9 mouse cellular contexts compared by ENCODE assay signal in genomic region chr8:120737166-120737565, GRCm38 (mm10). TPM values are rescaled to one million over a fixed set of nuclear protein-coding genes. Genes with fewer than 3 reads are reported as not detected.
DNase-seq lines count a peak whose midpoint lies in the region; ATAC-seq and TF ChIP-seq lines count a peak whose summit lies in the region.
"Had no signal": no experiment of that assay in that cellular context is flagged by ENCODE, and none has a peak within 500 bp of the region (broad histone marks: within the 10 kb centered on the region; RNA-seq: fewer than 3 reads in every experiment).

No protein-coding gene starts in this region.

- no peak for ATAC-seq in hindbrain, embryonic 11.5 days (ENCODE audit: low FRiP score)
- no peak for ATAC-seq in hindbrain, embryonic 12.5 days (ENCODE audit: low FRiP score)
- ATAC-seq in intestine, postnatal 0 days, result no peak
- no peak for ATAC-seq in forebrain, embryonic 11.5 days (replicated peaks; ENCODE audit: low FRiP score)

- no peaks in the 10 kb centered on the region for H3K36me3 ChIP-seq in hindbrain, embryonic 11.5 days (ENCODE audit: control insufficient read depth, insufficient read depth, low read length)
- no peaks in the 10 kb centered on the region for H3K36me3 ChIP-seq in hindbrain, embryonic 12.5 days
- H3K36me3 ChIP-seq in spleen, adult 2 months (ENCODE audit: control insufficient read depth, insufficient read depth, low read length), result peaks cover 35% of the 10 kb centered on the region
- H3K36me3 ChIP-seq in intestine, postnatal 0 days (ENCODE audit: control insufficient read depth, insufficient read depth), result peaks cover 21% of the 10 kb centered on the region; the same call in 1 of the 2 replicates
- H3K36me3 ChIP-seq in forebrain, embryonic 11.5 days (ENCODE audit: control insufficient read depth, insufficient read depth, low read length), result no peaks in the 10 kb centered on the region

- TF ChIP-seq CTCF in spleen, adult 2 months (IDR thresholded peaks at IDR 0.05; ENCODE audit: extremely low read depth, insufficient read depth, insufficient read length, insufficient replicate concordance), result no peak
- no peak for TF ChIP-seq CTCF in intestine, postnatal 0 days (IDR thresholded peaks at IDR 0.05; ENCODE audit: low read depth)

- TF ChIP-seq POLR2A in spleen, adult 2 months (IDR thresholded peaks at IDR 0.05; ENCODE audit: low read depth, low read length), result no peak

- peaks cover 6% of the 10 kb centered on the region; the same call in 1 of the 2 replicates for H3K4me1 ChIP-seq in hindbrain, embryonic 11.5 days (replicated peaks; ENCODE audit: control insufficient read depth, insufficient read depth, low read length)
- H3K4me1 ChIP-seq in hindbrain, embryonic 12.5 days, result peaks cover 12% of the 10 kb centered on the region
- H3K4me1 ChIP-seq in spleen, adult 2 months (ENCODE audit: control insufficient read depth, insufficient read depth, insufficient read length), result peaks cover 24% of the 10 kb centered on the region
- H3K4me1 ChIP-seq in intestine, postnatal 0 days (replicated peaks; ENCODE audit: control insufficient read depth, insufficient read depth, low read length), result 0 out of 2 replicates have a peak, but pooled peaks cover 7% of the 10 kb centered on the region
- H3K4me1 ChIP-seq in forebrain, embryonic 11.5 days (replicated peaks; ENCODE audit: control insufficient read depth, insufficient read depth, low read length), result peaks cover 2% of the 10 kb centered on the region; the same call in 1 of the 2 replicates

- peaks cover 22% of the 10 kb centered on the region for H3K27me3 ChIP-seq in hindbrain, embryonic 11.5 days (ENCODE audit: control insufficient read depth, insufficient read depth, low read length)
- H3K27me3 ChIP-seq in hindbrain, embryonic 12.5 days, result peaks cover 55% of the 10 kb centered on the region
- no peaks in the 10 kb centered on the region for H3K27me3 ChIP-seq in spleen, adult 2 months (ENCODE audit: control insufficient read depth, insufficient read depth, low read length)
- no peaks in the 10 kb centered on the region for H3K27me3 ChIP-seq in intestine, postnatal 0 days (replicated peaks; ENCODE audit: control insufficient read depth, insufficient read depth, low read length)
- peaks cover 22% of the 10 kb centered on the region for H3K27me3 ChIP-seq in forebrain, embryonic 11.5 days (ENCODE audit: control insufficient read depth, insufficient read depth, low read length)

- H3K4me3 ChIP-seq in hindbrain, embryonic 11.5 days (ENCODE audit: low read depth, low read length), result no peak overlapping the region
- H3K4me3 ChIP-seq in hindbrain, embryonic 12.5 days, result no peak overlapping the region
- H3K4me3 ChIP-seq in spleen, adult 2 months (ENCODE audit: extremely low read depth, insufficient read depth, insufficient read length), result peak overlapping the region; percentile 64
- peak overlapping the region; percentile 60 for H3K4me3 ChIP-seq in intestine, postnatal 0 days (ENCODE audit: low read depth, low read length)
- H3K4me3 ChIP-seq in forebrain, embryonic 11.5 days (ENCODE audit: low read depth, low read length), result no peak overlapping the region

- DNase-seq in hindbrain, embryonic 11.5 days (ENCODE audit: low spot score), result no peak
- DNase-seq in spleen, adult 2 months (ENCODE audit: low read depth in 1 of 2, low spot score in 2 of 2), result no peak
- DNase-seq in spleen, postnatal 14 days (ENCODE audit: low spot score in 2 of 2), result no peak
- DNase-seq in frontal cortex, postnatal 10 days (ENCODE audit: low spot score in 2 of 2), result no peak
- no peak for DNase-seq in frontal cortex, postnatal 36 days (ENCODE audit: low spot score in 2 of 2)
- no peak for DNase-seq in forebrain, embryonic 11.5 days (ENCODE audit: low spot score)
- DNase-seq: gastrocnemius, postnatal 36 days had no signal

- no peaks in the 10 kb centered on the region for H3K9me3 ChIP-seq in hindbrain, embryonic 11.5 days (ENCODE audit: control insufficient read depth, low read length)
- no peaks in the 10 kb centered on the region for H3K9me3 ChIP-seq in hindbrain, embryonic 12.5 days (replicated peaks)
- H3K9me3 ChIP-seq in intestine, postnatal 0 days (ENCODE audit: control insufficient read depth), result no peaks in the 10 kb centered on the region
- H3K9me3 ChIP-seq in forebrain, embryonic 11.5 days (ENCODE audit: control insufficient read depth, low read length), result no peaks in the 10 kb centered on the region

- peak overlapping the region; percentile 93; the same call in 1 of the 2 replicates for H3K4me2 ChIP-seq in hindbrain, embryonic 11.5 days (replicated peaks; ENCODE audit: low read depth, low read length)
- no peak overlapping the region for H3K4me2 ChIP-seq in hindbrain, embryonic 12.5 days (replicated peaks)
- peak overlapping the region; percentile 88 for H3K4me2 ChIP-seq in intestine, postnatal 0 days (replicated peaks; ENCODE audit: low read depth)
- no peak overlapping the region for H3K4me2 ChIP-seq in forebrain, embryonic 11.5 days (ENCODE audit: low read depth, low read length, severe bottlenecking)

- H3K9ac ChIP-seq in hindbrain, embryonic 11.5 days (ENCODE audit: low read depth, low read length), result no peak overlapping the region
- H3K9ac ChIP-seq in hindbrain, embryonic 12.5 days, result no peak overlapping the region
- H3K9ac ChIP-seq in intestine, postnatal 0 days (ENCODE audit: low read depth, low read length), result peak overlapping the region; percentile 73
- no peak overlapping the region for H3K9ac ChIP-seq in forebrain, embryonic 11.5 days (ENCODE audit: low read length)

- WGBS in hindbrain, embryonic 11.5 days, result 60% methylated on average over 7 of the region's 7 CpGs
- WGBS in hindbrain, embryonic 12.5 days, result 65% methylated on average over 7 of the region's 7 CpGs
- 33% methylated on average over 7 of the region's 7 CpGs for WGBS in spleen, adult 2 months
- WGBS in intestine, postnatal 0 days, result 28% methylated on average over 7 of the region's 7 CpGs
- 59% methylated on average over 7 of the region's 7 CpGs for WGBS in forebrain, embryonic 11.5 days

- no peak overlapping the region for H3K27ac ChIP-seq in hindbrain, embryonic 11.5 days (ENCODE audit: low read depth, low read length)
- no peak overlapping the region for H3K27ac ChIP-seq in hindbrain, embryonic 12.5 days
- H3K27ac ChIP-seq in spleen, adult 2 months (ENCODE audit: insufficient read depth, low read length), result peak overlapping the region; percentile 89
- H3K27ac ChIP-seq in intestine, postnatal 0 days (ENCODE audit: low read depth, low read length), result 0 out of 2 replicates have a peak overlapping the region, but pooled peaks have one; percentile 68
- H3K27ac ChIP-seq in forebrain, embryonic 11.5 days (ENCODE audit: low read depth, low read length), result no peak overlapping the region

RNA-seq across cellular contexts. Expression of gene Irf8, which starts 1.0 kb away (rescaled TPM):
- 3.6 and 3.9 TPM in 2 replicates for polyA plus RNA-seq in hindbrain, embryonic 11.5 days (2014; fragmentation: Nextera tagmentation; extraction: Ambion mirVana)
- 3.7 and 4.6 TPM in 2 replicates for polyA plus RNA-seq in hindbrain, embryonic 12.5 days (2016; fragmentation: Nextera tagmentation; extraction: Ambion mirVana)
- polyA plus RNA-seq in spleen, adult 2 months (2012; rRNA removed), result 255 and 267 TPM in 2 replicates
- 79.5 and 92.3 TPM in 2 replicates for polyA plus RNA-seq in intestine, postnatal 0 days (2015; fragmentation: Nextera tagmentation; extraction: Ambion mirVana)
- 2.7 and 3.7 TPM in 2 replicates for polyA plus RNA-seq in forebrain, embryonic 11.5 days (2014; fragmentation: Nextera tagmentation; extraction: Ambion mirVana)

Comparison
In these comparisons a context has a peak if more than half of its experiments do, and no peak if none do; other contexts are left out.
1. H3K4me2 ChIP-seq: peak in hindbrain, embryonic 11.5 days (single experiment) and intestine, postnatal 0 days (single experiment); none in hindbrain, embryonic 12.5 days (single experiment) and forebrain, embryonic 11.5 days (single experiment).
2. H3K27ac ChIP-seq: peak in spleen, adult 2 months (single experiment) and intestine, postnatal 0 days (single experiment); none in hindbrain, embryonic 11.5 days (single experiment), hindbrain, embryonic 12.5 days (single experiment) and forebrain, embryonic 11.5 days (single experiment).
3. H3K4me3 ChIP-seq: peak in spleen, adult 2 months (single experiment) and intestine, postnatal 0 days (single experiment); none in hindbrain, embryonic 11.5 days (single experiment), hindbrain, embryonic 12.5 days (single experiment) and forebrain, embryonic 11.5 days (single experiment).
4. RNA of gene Irf8, which starts 1.0 kb away (polyA plus RNA-seq): 255 to 267 TPM in spleen, adult 2 months and 79.5 to 92.3 TPM in intestine, postnatal 0 days; 3.7 to 4.6 TPM in hindbrain, embryonic 12.5 days, 3.6 to 3.9 TPM in hindbrain, embryonic 11.5 days and 2.7 to 3.7 TPM in forebrain, embryonic 11.5 days; every median in the first group is over 10 times any median in the second.